Mouse (Mus musculus) Patski (cell line): ENCODE results near the gene Atp5f1. TPM values are rescaled to one million over a fixed set of nuclear protein-coding genes. Genes with fewer than 3 reads are reported as not detected.
"Not testable (repeated sequence)": the region's sequence is repeated elsewhere in the genome, so short reads cannot be mapped to it uniquely, and the experiment has no call there.

Experiments
- ATAC-seq: fragments of 100-300 bp; one replicate; pipeline ENCODE4 v1.8.0; 2021
- CTCF ChIA-PET: fragments of 350-600 bp; sonication (Branson Sonifier 250); formaldehyde crosslinking; loops from one replicate; lab custom pipeline; 2022; ENCODE audit warnings: inconsistent platforms; lab: Charles Lee
- POLR2A ChIA-PET: fragments of 350-600 bp; sonication (Branson Sonifier 250); formaldehyde crosslinking; loops from one replicate; lab custom pipeline; 2022; ENCODE audit warnings: antibody characterized with exemption, inconsistent platforms; lab: Charles Lee
- DNase-seq: peaks from one replicate; pipeline ENCODE4 v3.0.0-alpha.2; 2011; ENCODE audit warnings: low read depth, low spot score
- H3K27me3 ChIP-seq: fragments of 371-371 bp; one replicate; pipeline ENCODE4 v1.5.1; 2021
- CTCF ChIP-seq: fragments of 100-300 bp; IDR thresholded peaks from one replicate; pipeline ENCODE4 v1.5.1; 2021
- in situ Hi-C: fragments of 300-500 bp; cut with MboI; formaldehyde crosslinking; loops from 3 replicates; pipeline ENCODE4 v1.11.1; 2018; ENCODE audit warnings: low pct_unique_long_range_greater_than_20kb, mixed read lengths
- polyA plus RNA-seq: library from polyadenylated mRNA; unstranded; gene quantifications from one replicate; pipeline ENCODE4 v1.2.3, GENCODE M21; 2021

The Atp5f1 gene
- polyA plus RNA-seq: 723 TPM

DNA sequence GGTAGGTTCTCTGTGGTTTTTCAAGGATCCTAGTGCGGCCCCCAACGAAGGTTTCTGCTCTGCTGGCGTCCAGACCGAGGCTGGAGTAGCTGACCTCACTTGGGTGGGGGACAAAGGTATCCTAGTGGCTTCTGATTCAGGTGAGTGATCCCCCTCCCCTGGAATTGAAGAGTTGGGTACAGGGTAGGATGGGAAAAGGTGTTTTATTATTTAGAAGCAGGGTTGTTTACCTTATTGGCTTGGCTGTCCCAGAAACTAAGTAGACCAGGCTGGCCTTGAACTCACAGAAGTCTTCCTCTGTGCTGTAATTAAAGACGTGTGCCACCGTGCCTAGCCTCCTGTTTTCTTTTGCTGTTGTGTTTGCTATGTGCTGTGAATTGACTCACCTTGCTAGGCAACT is at the start of gene Atp5f1:
Gene Atp5f1, minus strand, starts transcription at position 101 of the 400 bp plus-strand sequence.
- CTCF ChIA-PET: interaction anchor here (1.3 kb wide), 1 partner anchor 10 kb away, joined by 3 read pairs; no protein-coding TSS in a partner anchor
- TF ChIP-seq CTCF: no peak
- no peak for DNase-seq
- peak; percentile 4 for ATAC-seq
- H3K27me3 ChIP-seq: no peaks in the 10 kb centered on the region
- POLR2A ChIA-PET: interaction anchor here (3.7 kb wide), 1 partner anchor 11 kb away, joined by 30 read pairs; no protein-coding TSS in a partner anchor
- in situ Hi-C loops: loop anchor here (5.0 to 25.0 kb wide), 2 partner anchors 278 to 1352 kb away; no protein-coding TSS in a partner anchor

DNA sequence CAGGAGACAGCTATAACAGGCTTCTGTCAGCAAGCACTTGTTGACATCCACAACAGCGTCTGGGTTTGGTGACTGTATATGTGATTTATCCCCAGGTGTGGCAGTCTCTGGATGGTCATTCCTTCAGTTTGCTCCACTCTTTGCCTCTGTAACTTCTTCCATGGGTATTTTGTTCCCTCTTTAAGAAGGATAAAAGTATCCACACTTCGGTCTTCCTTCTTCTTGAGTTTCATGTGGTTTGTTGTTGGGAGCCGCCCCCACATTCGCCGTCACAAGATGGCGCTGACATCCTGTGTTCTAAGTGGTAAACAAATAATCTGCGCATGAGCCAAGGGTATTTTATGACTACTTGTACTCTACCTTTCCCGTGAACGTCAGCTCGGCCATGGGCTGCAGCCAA is 43.5 kb upstream of the Atp5f1 start:
- not testable (repeated sequence) for DNase-seq, ATAC-seq

DNA sequence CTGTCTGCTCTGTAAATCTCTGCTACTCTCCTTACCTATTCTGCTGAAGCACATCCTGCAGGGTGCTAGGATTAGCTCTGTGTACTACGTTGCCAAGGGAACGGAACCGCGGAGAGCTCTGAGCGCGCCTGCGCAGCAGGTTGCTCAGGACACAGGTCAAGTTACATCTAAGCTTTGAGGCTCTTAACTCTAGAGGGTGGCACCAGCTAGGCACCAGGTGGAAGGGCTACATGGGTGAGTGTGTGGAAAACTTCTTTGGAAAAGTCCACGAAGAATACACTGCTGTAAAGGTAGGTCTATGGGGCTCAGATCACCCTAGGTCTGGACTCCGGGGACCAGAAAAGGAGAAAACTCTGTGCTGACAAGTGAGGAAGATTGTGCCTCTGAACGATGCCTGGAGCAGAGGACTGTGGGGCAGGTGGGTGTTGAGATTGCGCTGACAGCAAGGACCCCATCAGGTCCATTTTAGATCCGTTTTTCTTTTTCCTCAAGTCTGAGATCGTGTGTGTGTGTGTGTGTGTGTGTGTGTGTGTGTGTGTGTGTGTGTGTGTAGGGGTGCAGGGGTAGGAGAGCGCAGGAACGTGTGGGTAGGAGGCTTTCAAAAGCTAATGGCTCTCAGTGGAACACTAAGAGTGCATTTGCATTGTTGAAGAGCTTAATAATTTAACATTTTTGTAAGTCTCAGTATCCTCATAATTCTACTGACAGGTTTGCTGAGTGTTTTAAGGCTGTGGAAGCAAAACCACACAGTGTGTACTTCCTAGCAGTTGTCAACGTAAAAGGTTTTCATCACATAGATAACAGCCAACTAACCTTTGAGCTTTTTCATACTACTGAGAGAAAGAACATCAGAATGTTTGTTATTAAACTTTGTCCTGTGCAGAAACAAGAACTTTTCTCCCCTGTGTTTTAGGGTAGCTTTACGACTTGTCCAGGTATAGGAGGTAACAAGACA is 41.8 kb upstream of the Atp5f1 start:
- DNase-seq (peak; percentile 20), ATAC-seq (peak; percentile 90)
- ChIA-PET CTCF (no interaction called here), POLR2A (interaction anchor here (0.7 kb wide), 1 partner anchor 37 kb away, joined by 5 read pairs; no protein-coding TSS in a partner anchor)
- peaks cover 19% of the 10 kb centered on the region for H3K27me3 ChIP-seq
- TF ChIP-seq CTCF: no peak
- in situ Hi-C loops: no loop called here

More for the DNA sequence above, 43.5 kb upstream of the Atp5f1 start:
- TF ChIP-seq CTCF: peak; percentile 15
- POLR2A ChIA-PET, in situ Hi-C loops, CTCF ChIA-PET: not testable (repeated sequence)
- peaks cover 11% of the 10 kb centered on the region for H3K27me3 ChIP-seq

DNA sequence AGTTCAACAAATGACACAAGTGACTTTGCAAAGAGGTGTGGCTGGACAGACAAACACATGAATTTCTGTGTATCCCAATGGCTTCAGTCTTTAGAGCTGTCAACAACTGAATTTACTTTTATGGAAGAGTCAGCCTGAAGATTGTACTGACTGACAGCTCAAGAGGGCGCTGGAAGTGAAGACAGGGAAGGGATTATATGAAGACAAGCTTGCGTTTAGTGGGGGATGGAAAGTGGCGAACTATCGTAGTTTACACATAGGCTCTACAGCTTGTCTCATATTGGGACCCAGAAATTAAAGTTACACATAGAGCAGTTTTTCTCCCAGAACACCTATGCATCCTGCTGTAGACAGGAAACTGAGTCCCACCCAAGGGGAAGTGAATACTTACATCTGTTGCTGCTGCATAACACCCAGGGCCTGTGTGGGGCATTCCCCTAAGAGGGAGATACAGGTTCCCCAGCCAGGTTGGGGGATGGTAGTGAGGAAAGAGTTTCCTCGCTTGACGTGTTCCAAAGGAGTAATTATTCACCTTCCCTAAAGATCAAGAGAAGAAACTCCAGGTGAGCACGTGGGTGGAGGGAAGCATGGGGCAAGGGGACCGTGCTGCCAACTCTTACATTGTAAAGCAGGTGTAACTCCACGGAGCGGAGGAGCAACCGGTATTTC is 40.9 kb upstream of the Atp5f1 start:
- CTCF ChIA-PET: no interaction called here
- peaks cover 19% of the 10 kb centered on the region for H3K27me3 ChIP-seq
- POLR2A ChIA-PET: no interaction called here
- DNase-seq (no peak), ATAC-seq (peak; percentile 6)
- TF ChIP-seq CTCF: no peak
- in situ Hi-C loops: no loop called here

DNA sequence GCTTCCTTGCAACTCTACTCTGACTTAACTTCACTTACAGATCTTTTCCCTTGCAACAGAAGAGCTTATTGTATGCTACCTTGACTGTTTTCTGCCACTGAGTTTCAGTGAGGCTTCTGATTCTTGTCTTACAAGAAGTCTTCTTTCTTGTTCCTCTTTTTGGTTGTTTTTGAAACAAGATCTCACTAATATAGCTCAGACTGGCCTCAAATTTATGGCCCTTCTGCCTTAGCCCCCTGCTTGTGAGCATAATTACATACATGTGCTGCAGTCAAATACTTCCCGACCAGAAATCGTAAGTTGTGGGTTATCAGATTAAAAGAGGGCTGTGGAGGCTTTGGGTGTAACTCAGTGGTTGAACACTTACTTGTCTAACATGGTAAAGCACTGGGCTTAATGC is 34.8 kb upstream of the Atp5f1 start:
- H3K27me3 ChIP-seq: peaks cover 24% of the 10 kb centered on the region
- POLR2A ChIA-PET: no interaction called here
- ATAC-seq: no peak
- TF ChIP-seq CTCF: no peak
- no peak for DNase-seq
- CTCF ChIA-PET: no interaction called here
- in situ Hi-C loops: loop anchor here (5.0 to 10.0 kb wide), 2 partner anchors 453 to 880 kb away; no protein-coding TSS in a partner anchor

DNA sequence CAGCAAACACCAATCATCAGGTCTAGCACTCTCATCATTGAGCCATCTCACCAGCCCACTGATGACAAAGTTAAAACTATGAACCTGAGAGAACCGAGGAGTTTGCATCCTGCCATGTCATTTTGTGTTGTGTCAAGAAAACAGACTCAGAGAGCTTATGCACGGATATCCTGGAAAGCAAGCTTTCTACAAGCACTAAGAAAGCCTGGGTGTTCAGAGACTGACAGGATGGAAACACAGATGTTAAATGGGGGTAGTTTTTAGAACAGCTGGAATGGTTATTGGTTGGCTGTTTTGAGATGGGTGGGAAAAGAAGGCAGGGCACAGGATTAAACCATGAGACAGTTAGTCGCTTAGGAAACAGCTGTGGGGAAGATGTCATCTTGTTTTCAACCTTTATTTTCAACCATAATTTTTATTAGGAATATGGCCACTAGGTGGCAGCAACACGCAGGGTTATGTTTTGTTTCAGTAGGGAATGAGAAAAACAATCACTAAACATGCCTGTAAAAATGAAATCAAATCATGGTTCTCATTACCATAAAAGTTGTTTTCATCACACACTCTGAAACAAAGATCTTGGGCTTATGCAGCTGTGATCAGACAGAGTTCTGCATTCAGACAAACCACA is 31.9 kb upstream of the Atp5f1 start:
- TF ChIP-seq CTCF: peak; percentile 62
- peaks cover 9% of the 10 kb centered on the region for H3K27me3 ChIP-seq
- CTCF ChIA-PET: interaction anchor here (0.7 to 1.3 kb wide), 6 partner anchors 10 to 460 kb away, joined by 3 to 5 read pairs (median 3); no protein-coding TSS in a partner anchor
- ATAC-seq (peak; percentile 66), DNase-seq (no peak)
- POLR2A ChIA-PET: no interaction called here
- in situ Hi-C loops: loop anchor here (5.0 to 10.0 kb wide), 2 partner anchors 456 to 883 kb away; no protein-coding TSS in a partner anchor

DNA sequence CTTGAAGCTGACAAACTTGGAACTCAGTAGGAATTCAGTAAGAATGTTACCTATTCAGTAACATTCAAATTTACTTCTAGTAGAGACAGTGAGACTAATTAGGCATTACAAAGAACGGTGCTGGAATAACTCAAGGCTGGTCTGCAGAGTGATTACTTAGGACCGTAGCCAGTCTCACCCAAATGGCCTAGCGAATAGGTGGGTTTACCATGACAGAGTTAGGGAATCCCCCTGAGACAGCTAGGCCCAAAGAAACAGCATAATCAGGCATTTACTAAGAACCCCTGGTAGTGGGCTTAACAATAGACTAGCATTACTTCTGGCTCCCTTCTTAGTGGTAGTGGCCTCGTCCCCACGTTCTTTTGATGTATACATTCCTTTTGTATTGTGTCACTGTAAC is 29.7 kb upstream of the Atp5f1 start:
- CTCF ChIA-PET: not testable (repeated sequence)

DNA sequence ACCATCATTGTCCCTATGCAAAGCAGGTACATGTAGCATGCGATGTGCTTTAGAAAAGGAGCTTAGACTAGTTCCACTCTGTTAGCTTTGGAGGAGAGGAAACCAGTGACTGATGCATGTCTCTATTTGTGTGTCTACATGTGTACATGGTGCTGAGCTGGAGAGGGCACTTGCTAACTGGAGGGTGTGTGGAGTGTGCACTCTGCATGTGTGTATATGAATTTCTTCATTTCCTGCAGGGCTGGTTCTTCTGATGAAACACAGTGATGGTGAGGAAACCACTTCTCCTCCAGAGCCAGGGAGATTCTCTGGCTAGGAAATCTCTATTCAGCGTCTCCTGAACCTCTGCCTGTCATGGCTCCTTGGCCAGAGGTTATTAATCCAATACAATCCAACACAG is 14.3 kb upstream of the Atp5f1 start:
- ChIA-PET CTCF (interaction anchor here (1.4 to 1.8 kb wide), 2 partner anchors 13 to 18 kb away, joined by 3 to 5 read pairs; no protein-coding TSS in a partner anchor), POLR2A (interaction anchor here (1.1 kb wide), 1 partner anchor 31 kb away, joined by 3 read pairs; no protein-coding TSS in a partner anchor)
- in situ Hi-C loops: loop anchor here (25.0 kb wide), 1 partner anchor 1338 kb away; no protein-coding TSS in a partner anchor
- ATAC-seq (no peak), DNase-seq (no peak)
- H3K27me3 ChIP-seq: no peaks in the 10 kb centered on the region
- no peak for TF ChIP-seq CTCF

More for the DNA sequence above, 29.7 kb upstream of the Atp5f1 start:
- DNase-seq, ATAC-seq, POLR2A ChIA-PET, H3K27me3 ChIP-seq: not testable (repeated sequence)
- in situ Hi-C loops: loop anchor here (5.0 to 10.0 kb wide), 2 partner anchors 458 to 885 kb away; no protein-coding TSS in a partner anchor

DNA sequence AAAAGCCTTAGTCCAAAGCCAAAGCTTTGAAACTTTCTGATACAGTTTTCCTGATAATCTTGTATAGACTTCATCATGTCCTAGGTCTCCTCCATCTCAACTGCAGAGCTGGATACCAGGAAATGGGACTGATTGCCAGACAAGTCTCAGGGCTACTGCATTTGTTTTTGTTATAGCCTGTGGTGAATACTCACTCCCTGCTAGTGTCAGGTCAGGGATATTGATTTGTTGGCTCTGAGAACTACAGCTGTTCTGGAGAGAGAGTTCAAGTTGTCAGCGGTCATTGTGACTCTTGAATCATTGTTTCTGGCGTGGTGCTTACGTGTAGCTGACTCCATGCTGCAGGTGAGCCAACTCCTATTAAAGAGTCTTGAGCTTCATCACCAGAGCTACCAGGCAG is 13.5 kb upstream of the Atp5f1 start, which contains the start of gene Ovgp1:
Gene Ovgp1, plus strand, starts transcription at position 301 of the 400 bp plus-strand sequence.
- TF ChIP-seq CTCF: no peak
- in situ Hi-C loops: loop anchor here (25.0 kb wide), 1 partner anchor 1339 kb away; no protein-coding TSS in a partner anchor
- CTCF ChIA-PET: no interaction called here
- H3K27me3 ChIP-seq: no peaks in the 10 kb centered on the region
- POLR2A ChIA-PET: interaction anchor here (1.1 kb wide), 1 partner anchor 30 kb away, joined by 3 read pairs; no protein-coding TSS in a partner anchor
- DNase-seq: no peak
- peak; percentile 7 for ATAC-seq
